Mouse (Mus musculus) layer of hippocampus, adult 18-20 months (tissue): ENCODE measurements around the gene Jag1. TPM values are rescaled to one million over a fixed set of nuclear protein-coding genes. Genes with fewer than 3 reads are reported as not detected.

Experiments used
- DNase-seq, 2 experiments: peaks; one replicate each; pipeline ENCODE4 v3.0.0; 2022; ENCODE audit warnings: low spot score in 2 of 2
- total RNA-seq, 2 experiments: library from RNA; stranded (reverse); gene quantifications; 2 replicates each; pipeline ENCODE4 v1.2.3; 2021

Gene Jag1
- total RNA-seq, 2 experiments from 2014 or later: 8.9 to 9.4 TPM

DNA sequence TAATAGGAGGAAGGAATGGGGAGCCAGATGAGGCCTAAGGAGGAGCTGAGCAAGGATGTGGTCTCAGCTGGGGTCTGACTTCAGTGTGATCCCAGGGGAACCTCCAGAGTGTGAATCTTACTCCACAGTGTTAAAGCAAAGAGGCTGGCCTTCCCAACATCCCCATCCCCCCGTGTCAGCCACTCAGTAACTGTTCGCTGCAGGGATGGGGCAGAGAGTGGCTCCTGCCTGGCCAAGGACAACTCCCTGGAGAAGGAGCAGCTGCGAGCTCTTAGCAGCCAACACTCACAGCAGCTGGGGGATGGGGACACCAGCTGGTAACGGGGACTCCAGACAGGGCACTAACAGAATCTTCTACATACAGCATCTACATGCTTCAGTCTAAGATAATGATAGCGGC, 15.4 kb downstream of the Jag1 start:
- no peak for DNase-seq

DNA sequence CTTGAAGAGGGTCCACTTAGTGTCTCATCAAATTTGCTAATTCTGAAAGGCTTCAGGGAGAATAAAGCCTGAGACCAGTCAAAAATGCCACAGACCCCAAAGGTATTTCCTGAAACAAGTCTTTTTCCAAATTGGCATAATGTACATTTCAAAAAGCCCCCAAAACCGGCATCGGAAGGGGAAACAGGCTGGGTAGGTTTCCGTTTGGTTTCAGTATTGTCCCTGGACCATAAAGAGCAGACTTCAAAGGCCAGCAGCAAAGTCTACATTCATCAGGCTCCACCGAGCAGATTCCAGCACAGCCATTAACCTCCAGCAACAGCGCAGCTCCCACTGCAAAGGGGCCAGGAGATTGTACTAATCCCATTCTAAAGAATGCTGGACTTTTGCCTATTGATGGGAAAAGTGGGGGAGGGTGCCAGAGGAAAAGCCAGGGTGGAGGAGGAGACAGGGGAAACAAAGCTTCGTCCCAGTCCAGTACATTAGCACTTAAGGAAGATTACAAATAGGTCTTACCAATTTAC, 17.2 kb downstream of the Jag1 start:
- DNase-seq: no peak

DNA sequence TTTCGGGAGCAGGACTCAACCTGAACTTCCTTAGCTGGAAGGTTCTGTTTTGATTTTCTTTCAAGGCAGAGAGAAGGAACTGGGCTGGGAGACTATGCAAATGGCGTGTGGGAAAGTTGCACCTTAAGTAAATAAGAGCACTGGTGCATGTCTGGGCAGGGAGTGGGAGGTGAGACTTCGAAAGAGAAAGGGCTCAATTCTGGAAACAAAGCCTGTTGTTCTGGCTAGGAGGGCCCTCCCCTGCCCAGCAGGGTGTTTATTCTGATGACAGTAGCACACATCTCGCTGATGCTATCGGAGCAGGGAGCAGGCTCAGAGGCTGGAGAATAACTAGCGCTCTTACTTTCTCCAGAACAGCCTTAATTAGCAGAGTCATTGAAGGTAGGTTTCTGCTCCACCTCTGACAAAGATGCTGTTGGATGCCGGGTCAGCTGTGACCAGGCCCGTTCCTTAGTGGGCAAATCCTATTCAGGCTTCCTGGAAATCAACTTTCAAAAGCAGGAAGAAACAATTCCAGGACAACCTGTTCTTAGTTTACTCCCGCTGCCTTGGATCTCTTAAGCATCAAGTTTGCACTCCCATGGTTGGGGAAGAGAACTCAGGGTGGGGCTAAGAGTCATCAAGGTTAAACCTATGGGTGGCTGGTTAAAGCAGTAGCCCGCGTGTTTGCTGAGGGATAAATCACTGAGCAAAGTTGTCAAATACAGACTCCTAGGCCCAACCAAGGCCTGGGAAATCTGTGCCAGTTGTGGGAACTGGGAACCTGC, 18.0 kb downstream of the Jag1 start:
- no peak for DNase-seq

DNA sequence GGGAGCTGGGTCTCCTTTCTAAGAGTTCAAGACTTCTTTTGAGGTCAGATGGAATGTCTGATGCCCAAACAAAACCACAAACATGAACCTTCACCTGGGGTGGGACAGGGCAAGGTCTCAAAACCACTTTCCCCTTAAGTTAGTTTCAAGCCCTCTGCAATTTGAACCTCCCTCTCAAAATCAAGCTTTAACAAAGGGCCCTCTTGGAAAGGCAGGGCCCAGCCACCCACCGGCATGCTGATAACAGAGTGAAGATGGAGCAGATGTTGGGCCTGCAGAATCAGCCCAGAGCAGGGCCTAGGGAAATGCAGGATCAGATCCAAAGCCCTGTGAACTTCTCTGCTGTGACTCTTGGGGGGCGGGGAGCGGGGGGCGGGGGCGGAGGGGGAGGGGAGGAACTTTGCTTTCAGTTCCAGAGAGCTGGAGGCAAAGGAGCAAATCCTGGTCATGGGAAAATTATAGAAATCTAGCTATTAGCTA, 19.4 kb downstream of the Jag1 start:
- DNase-seq: no peak

DNA sequence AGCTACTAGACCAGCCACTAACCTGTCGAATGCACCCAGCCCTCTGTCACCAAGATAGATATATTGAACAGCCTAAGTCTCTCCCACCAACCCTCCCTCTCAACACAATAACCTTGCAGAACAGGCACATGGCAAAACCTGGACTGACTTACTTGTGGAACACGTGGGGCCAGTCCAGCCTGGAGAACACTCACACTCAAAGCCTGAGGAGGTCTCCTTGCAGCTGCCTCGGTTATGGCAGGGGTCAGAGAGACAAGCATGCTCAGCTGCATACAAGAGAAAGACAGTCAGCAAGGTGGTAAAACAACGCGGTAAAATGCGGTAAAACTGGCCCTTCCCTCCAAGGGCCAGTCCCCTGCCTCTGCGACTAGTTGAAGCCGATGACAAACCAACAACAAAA, 22.1 kb downstream of the Jag1 start:
- DNase-seq: no peak

- DNase-seq: no peak
These were observed 23.2 kb downstream of the Jag1 start for GRCm38 (mm10) chr2:137093298-137093630.

- DNase-seq: no peak
These were observed 23.7 kb downstream of the Jag1 start for GRCm38 (mm10) chr2:137092523-137093297.

- no peak for DNase-seq
These were observed 24.5 kb downstream of the Jag1 start for GRCm38 (mm10) chr2:137091766-137092522.

- DNase-seq: no peak
These were observed 28.7 kb downstream of the Jag1 start for GRCm38 (mm10) chr2:137087705-137088104.

- DNase-seq: no peak
These were observed 29.6 kb downstream of the Jag1 start for GRCm38 (mm10) chr2:137086621-137087395.

GRCm38 (mm10) chr2:137085257-137085656, 31.2 kb downstream of the Jag1 start:
- DNase-seq: no peak

DNA sequence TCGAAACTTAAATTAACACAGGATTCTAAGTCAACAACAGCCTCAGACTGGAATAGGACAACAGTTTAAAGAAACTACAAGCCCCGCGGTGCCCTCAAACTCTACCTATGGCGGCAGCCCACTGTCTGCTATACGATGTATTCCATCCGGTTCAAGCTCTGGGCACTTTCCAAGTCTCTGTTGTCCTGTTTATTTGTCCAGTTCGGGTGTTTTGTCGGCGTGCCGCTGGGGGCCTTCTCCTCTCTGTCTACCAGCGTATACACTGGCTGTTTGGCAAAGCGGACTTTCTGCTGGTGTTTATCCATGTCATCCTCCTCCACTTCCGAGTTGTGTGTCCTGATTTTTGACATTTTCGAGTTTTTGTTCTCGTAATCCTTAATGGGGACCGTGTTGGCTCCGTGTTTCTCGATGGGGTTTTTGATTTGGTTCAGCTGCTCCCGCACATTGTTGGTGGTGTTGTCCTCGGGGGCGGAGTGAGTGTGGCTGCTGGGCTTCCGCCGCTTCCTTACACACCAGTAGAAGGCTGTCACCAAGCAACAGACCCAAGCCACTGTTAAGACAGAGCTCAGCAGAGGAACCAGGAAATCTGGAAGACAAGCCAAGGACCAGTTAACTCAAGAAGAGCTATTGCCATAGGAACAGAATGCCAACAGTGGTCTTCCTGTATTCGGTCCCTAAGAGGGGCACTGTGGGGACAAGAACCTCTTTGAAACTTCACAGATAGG, 33.4 kb downstream of the Jag1 start:
- peak; percentile 37 to 49 for DNase-seq

- no peak for DNase-seq
These were observed 35.4 kb downstream of the Jag1 start for GRCm38 (mm10) chr2:137081001-137081400.

DNA sequence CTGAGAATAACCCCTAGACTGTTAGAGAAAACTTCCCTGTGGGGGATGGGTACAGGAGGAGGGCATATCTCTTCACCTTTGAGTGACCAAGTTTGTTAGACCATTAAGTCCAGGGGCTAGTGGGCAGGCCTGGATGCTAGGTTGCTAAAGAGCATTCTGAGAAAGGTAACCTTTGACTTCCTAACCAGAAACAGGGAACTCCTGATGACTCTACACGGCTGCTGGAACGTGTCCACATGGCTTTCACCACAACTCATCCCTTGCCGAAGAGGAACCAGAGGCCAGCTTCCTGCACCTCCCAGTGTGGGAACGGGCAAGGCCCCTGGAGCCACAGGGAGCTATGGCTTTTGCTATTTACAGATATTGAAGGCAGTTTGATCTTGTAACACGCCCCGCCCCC, 36.0 kb downstream of the Jag1 start:
- no peak for DNase-seq

- DNase-seq: no peak
These were observed 36.6 kb downstream of the Jag1 start for GRCm38 (mm10) chr2:137079721-137080320.

DNA sequence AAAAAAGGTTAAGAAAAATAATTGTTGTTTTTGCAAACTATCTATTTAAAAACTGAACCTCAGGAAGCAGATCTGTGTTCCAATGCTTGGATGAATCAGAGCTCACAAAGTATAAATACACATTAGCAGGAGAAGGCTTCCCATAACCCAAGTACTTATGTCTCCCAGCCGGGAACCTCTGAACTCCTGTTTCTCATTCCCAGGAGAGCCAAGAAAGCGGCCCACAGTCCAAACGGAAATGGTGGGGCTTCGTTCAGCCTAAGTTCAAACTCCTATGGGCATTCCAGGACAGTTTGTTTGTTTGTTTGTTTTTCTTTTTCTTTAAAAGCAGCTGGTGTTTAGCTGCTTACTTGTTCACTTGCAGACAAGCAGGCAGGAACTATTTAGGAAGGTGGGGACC, 37.7 kb downstream of the Jag1 start:
- DNase-seq: no peak

- DNase-seq: no peak
These were observed 42.2 kb downstream of the Jag1 start for GRCm38 (mm10) chr2:137074313-137074620.

DNA sequence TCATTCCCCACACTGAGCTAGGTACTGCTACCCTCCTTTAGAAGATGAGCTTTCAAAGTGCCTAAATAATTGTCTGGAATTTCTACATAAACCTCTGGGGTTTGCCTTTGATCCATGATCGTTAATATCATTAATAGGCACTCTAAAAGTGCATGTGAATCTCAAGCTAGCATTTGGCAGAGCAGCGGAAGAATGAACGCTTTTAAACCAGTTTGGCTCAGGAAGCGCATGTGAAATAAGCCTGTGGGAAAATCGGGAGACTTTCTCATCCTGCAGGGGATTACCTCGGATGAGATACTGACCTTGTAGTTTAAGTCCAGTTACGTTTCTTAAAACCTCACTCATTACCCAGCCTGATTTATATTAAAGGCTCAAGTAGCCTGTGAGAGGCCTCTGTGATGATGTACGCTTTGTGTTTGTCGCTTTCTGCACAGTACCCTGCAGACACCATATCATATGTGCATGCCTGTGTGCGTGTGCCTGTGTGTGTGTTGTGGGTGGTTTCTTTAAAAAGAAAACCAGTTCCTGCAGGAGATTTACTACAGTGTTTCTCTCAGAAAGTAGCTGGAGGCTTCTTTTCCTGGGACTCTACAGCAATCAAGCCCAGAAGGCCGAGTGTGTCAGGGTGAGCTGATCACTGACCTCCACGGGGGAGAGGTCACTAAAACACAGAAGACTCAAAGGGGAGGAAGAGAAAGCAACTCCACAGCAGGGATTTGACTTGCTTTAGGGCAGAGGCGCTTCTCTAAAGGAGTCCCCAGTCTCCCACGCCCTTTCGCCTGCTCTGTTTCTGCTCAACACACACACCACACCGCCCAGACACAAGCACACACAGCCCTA, 42.8 kb downstream of the Jag1 start:
- DNase-seq: peak in 1 of 2 experiments; percentile 39
